Mouse (Mus musculus): ENCODE measurements around the gene Catsperg2. TPM values are rescaled to one million over a fixed set of nuclear protein-coding genes. Genes with fewer than 3 reads are reported as not detected.
"Not testable (repeated sequence)": the region's sequence is repeated elsewhere in the genome, so short reads cannot be mapped to it uniquely, and the experiment has no call there.

Gene Catsperg2
- polyA plus RNA-seq (2012; rRNA removed) (0.01 TPM in 1 of 2 replicates, not detected in the other), polyA plus RNA-seq (2014; fragmentation: Nextera tagmentation; extraction: Ambion mirVana) (not detected in 2 replicates)

DNA sequence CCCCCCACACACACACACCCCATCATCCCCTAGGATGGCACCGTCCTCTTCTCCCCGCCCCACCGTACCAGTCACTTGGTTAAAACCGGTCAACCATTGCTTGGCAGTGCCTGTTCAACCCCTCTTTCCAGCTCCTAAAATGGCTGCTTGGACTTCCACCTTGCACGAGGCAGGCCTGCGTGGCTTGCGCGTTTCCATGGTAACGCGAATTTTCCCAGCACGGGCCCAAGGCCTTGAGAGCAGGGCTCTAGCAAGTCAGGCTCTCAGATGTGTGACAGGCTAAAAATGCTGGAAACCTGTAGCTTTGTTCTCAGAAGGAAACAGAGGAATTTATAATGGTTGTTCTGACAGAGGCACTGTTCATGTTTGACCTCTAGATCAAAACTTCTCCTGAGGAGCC lies at the start of gene Catsperg2:
TSS of gene Catsperg2 (minus strand) at position 173 of the 400 bp plus-strand sequence.
- H3K4me2 ChIP-seq (ENCODE audit: low read depth); DNase-seq (ENCODE audit: low read depth in 3 of 3, low spot score in 3 of 3); H3K4me1 ChIP-seq (replicated peaks; ENCODE audit: control insufficient read depth in 2 of 2, insufficient read depth in 2 of 2, low read length in 1 of 2); H3K9me3 ChIP-seq (ENCODE audit: control insufficient read depth, low read length); H3K27ac ChIP-seq; ATAC-seq (ENCODE audit: insufficient read depth); H3K36me3 ChIP-seq (replicated peaks; ENCODE audit: control insufficient read depth, insufficient read depth, low read depth); H3K9ac ChIP-seq (replicated peaks); H3K4me3 ChIP-seq (ENCODE audit: insufficient read depth in 1 of 2, low read depth in 2 of 2, low read length in 2 of 2); H3K27me3 ChIP-seq (ENCODE audit: control insufficient read depth, insufficient read depth, low read length): not testable (repeated sequence)
- 45% methylated on average over 11 of the region's 11 CpGs for WGBS (ENCODE audit: insufficient replicate concordance)

DNA sequence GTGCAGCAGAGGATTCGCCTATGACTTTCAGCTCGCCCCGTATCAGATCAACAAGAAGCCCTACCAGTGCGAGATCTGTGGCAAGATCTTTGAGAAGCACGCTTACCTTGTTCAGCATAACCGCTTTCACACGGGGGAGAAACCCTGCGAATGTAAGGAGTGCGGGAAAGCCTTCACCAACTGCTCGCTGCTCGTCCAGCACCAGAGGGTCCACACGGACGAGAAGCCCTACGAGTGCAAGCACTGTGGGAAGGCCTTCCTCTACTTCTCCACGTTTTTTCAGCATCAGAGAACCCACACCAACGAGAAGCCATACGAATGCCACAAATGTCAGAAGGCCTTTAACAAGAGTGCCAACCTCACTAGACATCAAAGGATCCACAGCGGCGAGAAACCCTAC lies 49.7 kb upstream of the Catsperg2 start:
- no peak for TF ChIP-seq CTCF (IDR thresholded peaks at IDR 0.05; ENCODE audit: low read depth)
- no peak for TF ChIP-seq EP300 (IDR thresholded peaks at IDR 0.05; ENCODE audit: low read depth)
- Histone ChIP-seq H3K9ac (replicated peaks) (no peak overlapping the region), H3K36me3 (replicated peaks; ENCODE audit: control insufficient read depth, insufficient read depth, low read depth) (peaks cover 43% of the 10 kb centered on the region), H3K27me3 (ENCODE audit: control insufficient read depth, insufficient read depth, low read length) (no peaks in the 10 kb centered on the region), H3K9me3 (ENCODE audit: control insufficient read depth, low read length) (no peaks in the 10 kb centered on the region), H3K4me2 (ENCODE audit: low read depth) (no peak overlapping the region), H3K4me1 (replicated peaks; ENCODE audit: control insufficient read depth in 2 of 2, insufficient read depth in 2 of 2, low read length in 1 of 2) (no peaks in the 10 kb centered on the region), H3K4me3 (ENCODE audit: insufficient read depth in 1 of 2, low read depth in 2 of 2, low read length in 2 of 2) (no peak overlapping the region), H3K27ac (no peak overlapping the region)
- DNase-seq (ENCODE audit: low read depth in 3 of 3, low spot score in 3 of 3) (no peak), ATAC-seq (ENCODE audit: insufficient read depth) (no peak)
- WGBS (ENCODE audit: insufficient replicate concordance), result 86% methylated on average over 19 of the region's 19 CpGs

DNA sequence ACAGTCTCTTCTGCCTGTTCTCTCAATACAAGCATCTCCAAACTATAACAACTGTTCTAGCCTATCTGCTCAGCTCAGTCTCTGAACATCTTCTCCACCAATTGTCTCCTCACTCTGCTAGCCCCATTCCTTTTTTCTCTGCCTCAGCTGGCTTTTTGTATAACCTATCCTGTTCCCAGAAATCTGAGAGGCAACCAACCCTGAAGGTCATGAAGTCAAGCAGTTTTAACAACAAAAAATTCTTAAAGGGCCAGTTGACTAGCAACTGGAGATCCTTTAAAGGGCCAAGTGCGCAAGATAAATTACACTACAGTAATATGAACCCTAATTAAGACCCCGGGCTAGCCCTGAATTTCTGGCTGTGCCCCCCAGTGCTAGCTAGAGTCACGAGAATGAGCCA lies 47.5 kb upstream of the Catsperg2 start:
- Histone ChIP-seq H3K9ac (replicated peaks) (no peak overlapping the region), H3K36me3 (replicated peaks; ENCODE audit: control insufficient read depth, insufficient read depth, low read depth) (peaks cover 43% of the 10 kb centered on the region), H3K9me3 (ENCODE audit: control insufficient read depth, low read length) (no peaks in the 10 kb centered on the region), H3K27me3 (ENCODE audit: control insufficient read depth, insufficient read depth, low read length) (no peaks in the 10 kb centered on the region), H3K4me2 (ENCODE audit: low read depth) (no peak overlapping the region), H3K4me3 (ENCODE audit: insufficient read depth in 1 of 2, low read depth in 2 of 2, low read length in 2 of 2) (no peak overlapping the region), H3K27ac (no peak overlapping the region), H3K4me1 (replicated peaks; ENCODE audit: control insufficient read depth in 2 of 2, insufficient read depth in 2 of 2, low read length in 1 of 2) (peaks cover 4 to 6% of the 10 kb centered on the region in 2 experiments; a peak in 3 of 4 replicates)
- ATAC-seq (ENCODE audit: insufficient read depth), result no peak
- TF ChIP-seq CTCF (IDR thresholded peaks at IDR 0.05; ENCODE audit: low read depth), result no peak
- TF ChIP-seq EP300 (IDR thresholded peaks at IDR 0.05; ENCODE audit: low read depth), result no peak
- 83% methylated on average over 3 of the region's 3 CpGs for WGBS (ENCODE audit: insufficient replicate concordance)
- DNase-seq (ENCODE audit: low read depth in 3 of 3, low spot score in 3 of 3), result no peak

DNA sequence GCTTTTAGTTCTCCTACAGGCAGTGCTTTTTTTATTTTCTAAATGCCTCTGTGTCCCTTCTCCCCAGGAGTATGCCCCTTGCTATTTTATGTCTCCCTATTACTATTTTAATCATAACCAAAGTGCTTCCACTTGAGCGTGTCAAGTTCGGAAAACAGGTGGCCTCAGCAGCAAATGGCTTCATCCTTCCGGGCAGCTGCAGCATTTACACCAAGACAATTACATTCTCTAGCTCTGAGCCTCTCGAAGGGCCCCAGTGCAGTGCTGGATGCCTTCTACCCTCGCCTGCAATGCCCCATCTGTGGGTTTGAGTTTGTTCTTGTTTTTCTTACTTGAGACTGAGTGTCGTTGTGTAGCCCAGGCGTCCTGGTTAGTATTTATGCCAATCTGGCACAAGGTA lies 46.7 kb upstream of the Catsperg2 start:
- no peak for TF ChIP-seq EP300 (IDR thresholded peaks at IDR 0.05; ENCODE audit: low read depth)
- TF ChIP-seq CTCF (IDR thresholded peaks at IDR 0.05; ENCODE audit: low read depth), result no peak
- H3K36me3 ChIP-seq (replicated peaks; ENCODE audit: control insufficient read depth, insufficient read depth, low read depth), result peaks cover 43% of the 10 kb centered on the region

GRCm38 (mm10) chr7:29768980-29769379 lies 42.1 kb upstream of the Catsperg2 start:
- Histone ChIP-seq H3K9me3 (ENCODE audit: control insufficient read depth, low read length) (no peaks in the 10 kb centered on the region), H3K9ac (replicated peaks) (peak overlapping the region; percentile 67), H3K4me1 (replicated peaks; ENCODE audit: control insufficient read depth in 2 of 2, insufficient read depth in 2 of 2, low read length in 1 of 2) (peaks cover 11 to 14% of the 10 kb centered on the region in 2 experiments; a peak in 3 of 4 replicates), H3K27ac (peak overlapping the region; percentile 4; the same call in 1 of the 2 replicates), H3K27me3 (ENCODE audit: control insufficient read depth, insufficient read depth, low read length) (no peaks in the 10 kb centered on the region), H3K4me3 (ENCODE audit: insufficient read depth in 1 of 2, low read depth in 2 of 2, low read length in 2 of 2) (peak overlapping the region; percentile 81 to 98), H3K4me2 (ENCODE audit: low read depth) (peak overlapping the region; percentile 92), H3K36me3 (replicated peaks; ENCODE audit: control insufficient read depth, insufficient read depth, low read depth) (peaks cover 7% of the 10 kb centered on the region; the same call in 1 of the 2 replicates)
- ATAC-seq (ENCODE audit: insufficient read depth), result no peak
- DNase-seq (ENCODE audit: low read depth in 3 of 3, low spot score in 3 of 3), result no peak
- TF ChIP-seq CTCF (IDR thresholded peaks at IDR 0.05; ENCODE audit: low read depth) (no peak), EP300 (IDR thresholded peaks at IDR 0.05; ENCODE audit: low read depth) (no peak)
- WGBS (ENCODE audit: insufficient replicate concordance), result 3% methylated on average over 10 of the region's 10 CpGs

More for the DNA sequence above, 46.7 kb upstream of the Catsperg2 start:
- ATAC-seq (ENCODE audit: insufficient read depth) (no peak), DNase-seq (ENCODE audit: low read depth in 3 of 3, low spot score in 3 of 3) (no peak)
- H3K27me3 ChIP-seq (ENCODE audit: control insufficient read depth, insufficient read depth, low read length), result no peaks in the 10 kb centered on the region
- H3K4me2 ChIP-seq (ENCODE audit: low read depth), result no peak overlapping the region
- H3K9ac ChIP-seq (replicated peaks), result no peak overlapping the region
- H3K4me1 ChIP-seq (replicated peaks; ENCODE audit: control insufficient read depth in 2 of 2, insufficient read depth in 2 of 2, low read length in 1 of 2), result peaks cover 7% of the 10 kb centered on the region in 2 experiments; a peak in 3 of 4 replicates
- no peaks in the 10 kb centered on the region for H3K9me3 ChIP-seq (ENCODE audit: control insufficient read depth, low read length)
- H3K27ac ChIP-seq, result no peak overlapping the region
- 72% methylated on average over 7 of the region's 7 CpGs for WGBS (ENCODE audit: insufficient replicate concordance)
- no peak overlapping the region for H3K4me3 ChIP-seq (ENCODE audit: insufficient read depth in 1 of 2, low read depth in 2 of 2, low read length in 2 of 2)

All from liver, embryonic 14.5 days (tissue).